Mouse (Mus musculus) heart, embryonic 10.5 days (tissue): ENCODE measurements around the gene Zmynd8. TPM values are rescaled to one million over a fixed set of nuclear protein-coding genes. Genes with fewer than 3 reads are reported as not detected.
"Not testable (repeated sequence)": the region's sequence is repeated elsewhere in the genome, so short reads cannot be mapped to it uniquely, and the experiment has no call there.

Experiments used
- DNase-seq: peaks from one replicate; pipeline ENCODE4 v3.0.0-alpha.2; 2017; ENCODE audit warnings: low spot score
- H3K27ac ChIP-seq: fragments of 300-500 bp; sonication (generic); 2 replicates; pipeline ENCODE4 v1.5.1; 2016; ENCODE audit warnings: mild to moderate bottlenecking
- H3K27me3 ChIP-seq: fragments of 300-500 bp; sonication (generic); 2 replicates; pipeline ENCODE4 v1.6.1; 2016; ENCODE audit warnings: mild to moderate bottlenecking; ENCODE audit not compliant: poor library complexity, insufficient read depth, severe bottlenecking
- H3K36me3 ChIP-seq: fragments of 300-500 bp; sonication (generic); 2 replicates; pipeline ENCODE4 v1.6.1; 2016; ENCODE audit warnings: mild to moderate bottlenecking, moderate library complexity
- H3K4me1 ChIP-seq: fragments of 300-500 bp; sonication (generic); 2 replicates; pipeline ENCODE4 v1.6.1; 2016; ENCODE audit warnings: mild to moderate bottlenecking
- H3K4me3 ChIP-seq: fragments of 300-500 bp; sonication (generic); 2 replicates; pipeline ENCODE4 v1.5.1; 2016; ENCODE audit warnings: mild to moderate bottlenecking, moderate library complexity
- H3K9me3 ChIP-seq: fragments of 300-500 bp; sonication (generic); 2 replicates; pipeline ENCODE4 v1.6.1; 2016; ENCODE audit warnings: mild to moderate bottlenecking, moderate library complexity
- WGBS: fragments of 180-500 bp; shearing (Covaris S2); methylation state at CpG from one replicate; pipeline ENCODE4 v1.1.7; 2016; 5-methylcytosine and 5-hydroxymethylcytosine counted together
- polyA plus RNA-seq: library from polyadenylated mRNA; unstranded; fragments of >200 nt; fragmentation: Nextera tagmentation; extraction: Ambion mirVana; gene quantifications from 2 replicates; pipeline ENCODE4 v1.2.1, GENCODE M21; 2016

The Zmynd8 gene
- polyA plus RNA-seq, 1 experiment from 2014 or later = 57.1 TPM

GRCm38 (mm10) chr2:165815103-165815880 is 83.5 kb downstream of the Zmynd8 start:
- peak overlapping the region; percentile 59; the same call in 1 of the 2 replicates for H3K27ac ChIP-seq
- H3K36me3 ChIP-seq = peaks cover 94% of the 10 kb centered on the region
- no peak for DNase-seq
- 90% methylated on average over 25 of the region's 28 CpGs for WGBS
- H3K4me3 ChIP-seq = no peak overlapping the region
- H3K27me3 ChIP-seq = no peaks in the 10 kb centered on the region
- H3K4me1 ChIP-seq = peaks cover 32% of the 10 kb centered on the region
- no peaks in the 10 kb centered on the region for H3K9me3 ChIP-seq

GRCm38 (mm10) chr2:165812889-165813288 is 85.9 kb downstream of the Zmynd8 start:
- H3K9me3 ChIP-seq = no peaks in the 10 kb centered on the region
- DNase-seq = no peak
- peaks cover 98% of the 10 kb centered on the region for H3K36me3 ChIP-seq
- 88% methylated on average over 8 of the region's 8 CpGs for WGBS
- H3K4me1 ChIP-seq = peaks cover 23% of the 10 kb centered on the region
- H3K27me3 ChIP-seq = no peaks in the 10 kb centered on the region
- H3K4me3 ChIP-seq = no peak overlapping the region
- no peak overlapping the region for H3K27ac ChIP-seq

- no peaks in the 10 kb centered on the region for H3K27me3 ChIP-seq
- H3K36me3 ChIP-seq = peaks cover 98% of the 10 kb centered on the region
- no peaks in the 10 kb centered on the region for H3K9me3 ChIP-seq
- DNase-seq = no peak
- H3K4me3 ChIP-seq = no peak overlapping the region
- H3K27ac ChIP-seq = no peak overlapping the region
- H3K4me1 ChIP-seq = peaks cover 9% of the 10 kb centered on the region
- 54% methylated on average over 5 of the region's 5 CpGs for WGBS
Measured at GRCm38 (mm10) chr2:165811536-165811935, 87.3 kb downstream of the Zmynd8 start.

GRCm38 (mm10) chr2:165809901-165810477 is 88.8 kb downstream of the Zmynd8 start:
- Histone ChIP-seq H3K27me3 (no peaks in the 10 kb centered on the region), H3K4me3 (no peak overlapping the region), H3K9me3 (no peaks in the 10 kb centered on the region), H3K27ac (no peak overlapping the region), H3K36me3 (peaks cover 98% of the 10 kb centered on the region), H3K4me1 (no peaks in the 10 kb centered on the region)
- WGBS = 91% methylated on average over 5 of the region's 5 CpGs
- no peak for DNase-seq

GRCm38 (mm10) chr2:165809091-165809490 is 89.7 kb downstream of the Zmynd8 start:
- peaks cover 98% of the 10 kb centered on the region for H3K36me3 ChIP-seq

GRCm38 (mm10) chr2:165808179-165808975 is 90.4 kb downstream of the Zmynd8 start:
- DNase-seq = no peak
- Histone ChIP-seq H3K36me3 (peaks cover 96% of the 10 kb centered on the region), H3K27ac (no peak overlapping the region), H3K9me3 (no peaks in the 10 kb centered on the region), H3K4me3 (no peak overlapping the region), H3K27me3 (no peaks in the 10 kb centered on the region), H3K4me1 (no peaks in the 10 kb centered on the region)
- WGBS = 94% methylated on average over 12 of the region's 12 CpGs

More at GRCm38 (mm10) chr2:165809091-165809490, 89.7 kb downstream of the Zmynd8 start:
- 88% methylated on average over 5 of the region's 5 CpGs for WGBS
- Histone ChIP-seq H3K27me3 (no peaks in the 10 kb centered on the region), H3K9me3 (no peaks in the 10 kb centered on the region), H3K4me1 (no peaks in the 10 kb centered on the region), H3K27ac (no peak overlapping the region), H3K4me3 (no peak overlapping the region)
- no peak for DNase-seq

GRCm38 (mm10) chr2:165800174-165800573 is 98.6 kb downstream of the Zmynd8 start:
- peaks cover 93% of the 10 kb centered on the region for H3K36me3 ChIP-seq
- H3K4me1 ChIP-seq, H3K4me3 ChIP-seq, H3K9me3 ChIP-seq, DNase-seq, H3K27ac ChIP-seq, H3K27me3 ChIP-seq: not testable (repeated sequence)
- WGBS = 87% methylated on average over 3 of the region's 3 CpGs

- Histone ChIP-seq H3K36me3 (peaks cover 94% of the 10 kb centered on the region), H3K4me3 (no peak overlapping the region), H3K27ac (no peak overlapping the region), H3K9me3 (no peaks in the 10 kb centered on the region), H3K4me1 (peaks cover 9% of the 10 kb centered on the region; the same call in 1 of the 2 replicates), H3K27me3 (no peaks in the 10 kb centered on the region)
- WGBS = 62% methylated on average over 8 of the region's 8 CpGs
- DNase-seq = no peak
Measured at GRCm38 (mm10) chr2:165797876-165798275, 100.9 kb downstream of the Zmynd8 start.

GRCm38 (mm10) chr2:165793283-165793638 is 105.6 kb downstream of the Zmynd8 start:
- no peak for DNase-seq
- Histone ChIP-seq H3K27me3 (no peaks in the 10 kb centered on the region), H3K4me3 (no peak overlapping the region), H3K4me1 (peaks cover 36% of the 10 kb centered on the region), H3K36me3 (peaks cover 96% of the 10 kb centered on the region), H3K9me3 (no peaks in the 10 kb centered on the region), H3K27ac (no peak overlapping the region)
- 58% methylated on average over 3 of the region's 3 CpGs for WGBS

- Histone ChIP-seq H3K27me3 (no peaks in the 10 kb centered on the region), H3K4me3 (no peak overlapping the region), H3K27ac (no peak overlapping the region), H3K9me3 (no peaks in the 10 kb centered on the region), H3K4me1 (peaks cover 42% of the 10 kb centered on the region), H3K36me3 (peaks cover 97% of the 10 kb centered on the region)
- DNase-seq = no peak
- 76% methylated on average over 25 of the region's 25 CpGs for WGBS
Measured at GRCm38 (mm10) chr2:165792431-165793282, 106.2 kb downstream of the Zmynd8 start.

- DNase-seq = no peak
- Histone ChIP-seq H3K9me3 (no peaks in the 10 kb centered on the region), H3K27me3 (no peaks in the 10 kb centered on the region), H3K4me3 (no peak overlapping the region), H3K36me3 (peaks cover 97% of the 10 kb centered on the region), H3K27ac (no peak overlapping the region), H3K4me1 (peaks cover 47% of the 10 kb centered on the region)
- WGBS = 70% methylated on average over 9 of the region's 9 CpGs
Measured at GRCm38 (mm10) chr2:165791657-165792056, 107.2 kb downstream of the Zmynd8 start.

- Histone ChIP-seq H3K4me3 (no peak overlapping the region), H3K27ac (0 out of 2 replicates have a peak overlapping the region, but pooled peaks have one; percentile 3), H3K27me3 (no peaks in the 10 kb centered on the region), H3K4me1 (peaks cover 47% of the 10 kb centered on the region), H3K9me3 (no peaks in the 10 kb centered on the region), H3K36me3 (peaks cover 95% of the 10 kb centered on the region)
- DNase-seq = no peak
- 58% methylated on average over 7 of the region's 7 CpGs for WGBS
Measured at GRCm38 (mm10) chr2:165791026-165791425, 107.8 kb downstream of the Zmynd8 start.
